Mouse (Mus musculus) midbrain, postnatal 0 days (tissue): ENCODE results near the gene Uri1. TPM values are rescaled to one million over a fixed set of nuclear protein-coding genes. Genes with fewer than 3 reads are reported as not detected.

ENCODE experiments used
- ATAC-seq: fragments of 200-750 bp; cut with Nextera tagmentation; 2 replicates; pipeline ENCODE4 v1.8.0; 2017; ENCODE audit warnings: moderate number of reproducible peaks, mild to moderate bottlenecking, moderate TSS enrichment, moderate library complexity; ENCODE audit not compliant: low FRiP score
- DNase-seq: peaks from one replicate; pipeline ENCODE4 v3.0.0-alpha.2; 2015; ENCODE audit warnings: low spot score
- H3K27ac ChIP-seq: fragments of 300-500 bp; sonication (generic); 2 replicates; pipeline ENCODE4 v1.5.1; 2014; ENCODE audit warnings: low read depth, mild to moderate bottlenecking, low read length, mixed read lengths
- H3K27me3 ChIP-seq: fragments of 300-500 bp; sonication (generic); 2 replicates; pipeline ENCODE4 v1.6.1; 2014; ENCODE audit warnings: low read length, control low read depth, mixed read lengths; ENCODE audit not compliant: insufficient read depth
- H3K36me3 ChIP-seq: fragments of 300-500 bp; sonication (generic); 2 replicates; pipeline ENCODE4 v1.6.1; 2014; ENCODE audit warnings: low read length, control low read depth, mixed read lengths; ENCODE audit not compliant: insufficient read depth
- H3K4me1 ChIP-seq: fragments of 300-500 bp; sonication (generic); 2 replicates; pipeline ENCODE4 v1.6.1; 2014; ENCODE audit warnings: mild to moderate bottlenecking, control low read depth, antibody characterized with exemption, low read length, mixed read lengths; ENCODE audit not compliant: insufficient read depth
- H3K4me2 ChIP-seq: fragments of 300-500 bp; sonication (generic); 2 replicates; pipeline ENCODE4 v1.6.1; 2014; ENCODE audit warnings: low read depth, mild to moderate bottlenecking, low read length, mixed read lengths; ENCODE audit not compliant: poor library complexity, severe bottlenecking
- H3K4me3 ChIP-seq: fragments of 300-500 bp; sonication (generic); 2 replicates; pipeline ENCODE4 v1.5.1; 2014; ENCODE audit warnings: low read depth, mild to moderate bottlenecking, low read length, moderate library complexity
- H3K9ac ChIP-seq: fragments of 300-500 bp; sonication (generic); replicated peaks from 2 replicates; pipeline ENCODE4 v1.6.1; 2014; ENCODE audit warnings: mild to moderate bottlenecking, low read length, moderate library complexity, mixed read lengths; ENCODE audit not compliant: poor library complexity, severe bottlenecking
- H3K9me3 ChIP-seq: fragments of 300-500 bp; sonication (generic); 2 replicates; pipeline ENCODE4 v1.6.1; 2016; ENCODE audit warnings: low read length, control low read depth
- CTCF ChIP-seq: IDR thresholded peaks from 2 replicates; pipeline ENCODE4 v1.5.1; 2016; ENCODE audit warnings: antibody characterized with exemption, mild to moderate bottlenecking
- WGBS: fragments of 180-500 bp; shearing (Covaris S2); extraction: QIAGEN DNeasy Blood & Tissue Kit; methylation state at CpG from one replicate; pipeline ENCODE4 v1.1.7; 2014; 5-methylcytosine and 5-hydroxymethylcytosine counted together
- polyA plus RNA-seq: library from polyadenylated mRNA; unstranded; fragments of >200 nt; fragmentation: Nextera tagmentation; extraction: Ambion mirVana; gene quantifications from 2 replicates; pipeline ENCODE4 v1.2.1, GENCODE M21; 2015
- total RNA-seq: library from RNA; depleted of rRNA; stranded (reverse); fragments of >200 nt; gene quantifications from 2 replicates; pipeline ENCODE4 v1.2.3, GENCODE M21; 2014

Gene Uri1
- total and polyA plus RNA-seq, 2 experiments from 2014 or later = 31.7 to 36.1 TPM

GRCm38 (mm10) chr7:37979729-37980128 is 43.6 kb downstream of the Uri1 start:
- Histone ChIP-seq H3K9me3 (no peaks in the 10 kb centered on the region), H3K36me3 (no peaks in the 10 kb centered on the region), H3K4me1 (no peaks in the 10 kb centered on the region), H3K9ac (no peak overlapping the region), H3K27me3 (no peaks in the 10 kb centered on the region), H3K4me2 (no peak overlapping the region), H3K4me3 (no peak overlapping the region), H3K27ac (no peak overlapping the region)
- DNase-seq (no peak), ATAC-seq (no peak)
- WGBS = 93% methylated on average over 3 of the region's 3 CpGs
- TF ChIP-seq CTCF = no peak

GRCm38 (mm10) chr7:37978412-37978811 is 44.9 kb downstream of the Uri1 start:
- Histone ChIP-seq H3K36me3 (no peaks in the 10 kb centered on the region), H3K4me1 (no peaks in the 10 kb centered on the region), H3K4me2 (no peak overlapping the region), H3K9ac (no peak overlapping the region), H3K27ac (no peak overlapping the region), H3K9me3 (no peaks in the 10 kb centered on the region), H3K4me3 (no peak overlapping the region), H3K27me3 (no peaks in the 10 kb centered on the region)
- DNase-seq = no peak
- no peak for TF ChIP-seq CTCF
- WGBS = 95% methylated on average over 4 of the region's 4 CpGs
- ATAC-seq = no peak

- Histone ChIP-seq H3K9ac (no peak overlapping the region), H3K36me3 (no peaks in the 10 kb centered on the region), H3K4me2 (no peak overlapping the region), H3K27me3 (no peaks in the 10 kb centered on the region), H3K4me1 (no peaks in the 10 kb centered on the region), H3K27ac (no peak overlapping the region), H3K4me3 (no peak overlapping the region), H3K9me3 (no peaks in the 10 kb centered on the region)
- DNase-seq = no peak
- no peak for ATAC-seq
- TF ChIP-seq CTCF = no peak
- WGBS = 94% methylated on average over 2 of the region's 2 CpGs
Measured at GRCm38 (mm10) chr7:37977676-37978075, 45.7 kb downstream of the Uri1 start.

GRCm38 (mm10) chr7:37972999-37973555 is 50.3 kb downstream of the Uri1 start:
- H3K4me2 ChIP-seq = no peak overlapping the region
- H3K9me3 ChIP-seq = no peaks in the 10 kb centered on the region
- 74% methylated on average over 2 of the region's 2 CpGs for WGBS
- H3K9ac ChIP-seq = no peak overlapping the region
- no peaks in the 10 kb centered on the region for H3K36me3 ChIP-seq
- H3K4me1 ChIP-seq = peaks cover 4% of the 10 kb centered on the region; the same call in 1 of the 2 replicates
- no peak overlapping the region for H3K27ac ChIP-seq
- TF ChIP-seq CTCF = no peak
- H3K27me3 ChIP-seq = no peaks in the 10 kb centered on the region
- no peak overlapping the region for H3K4me3 ChIP-seq
- ATAC-seq (no peak), DNase-seq (no peak)

- no peaks in the 10 kb centered on the region for H3K36me3 ChIP-seq
- DNase-seq (peak; percentile 51), ATAC-seq (no peak)
- WGBS = 47% methylated on average over 9 of the region's 9 CpGs
- H3K27me3 ChIP-seq = no peaks in the 10 kb centered on the region
- no peak overlapping the region for H3K4me3 ChIP-seq
- TF ChIP-seq CTCF = peak; percentile 68
- no peaks in the 10 kb centered on the region for H3K9me3 ChIP-seq
- peaks cover 4% of the 10 kb centered on the region; the same call in 1 of the 2 replicates for H3K4me1 ChIP-seq
- no peak overlapping the region for H3K4me2 ChIP-seq
- no peak overlapping the region for H3K27ac ChIP-seq
- H3K9ac ChIP-seq = no peak overlapping the region
Measured at GRCm38 (mm10) chr7:37972571-37972970, 50.8 kb downstream of the Uri1 start.

- no peak overlapping the region for H3K4me2 ChIP-seq
- H3K9ac ChIP-seq = no peak overlapping the region
- DNase-seq (no peak), ATAC-seq (no peak)
- no peak overlapping the region for H3K4me3 ChIP-seq
- TF ChIP-seq CTCF = no peak
- H3K9me3 ChIP-seq = no peaks in the 10 kb centered on the region
- H3K27ac ChIP-seq = no peak overlapping the region
- WGBS = 94% methylated on average over 17 of the region's 17 CpGs
- H3K4me1 ChIP-seq = no peaks in the 10 kb centered on the region
- peaks cover 14% of the 10 kb centered on the region; the same call in 1 of the 2 replicates for H3K36me3 ChIP-seq
- no peaks in the 10 kb centered on the region for H3K27me3 ChIP-seq
Measured at GRCm38 (mm10) chr7:37962326-37962725, 61.0 kb downstream of the Uri1 start.
